Mouse (Mus musculus): ENCODE data around the gene Gdpgp1. TPM values are rescaled to one million over a fixed set of nuclear protein-coding genes. Genes with fewer than 3 reads are reported as not detected.

Gene Gdpgp1
- polyA plus RNA-seq, 1 experiment from 2014 or later, result 4.0 TPM

- Histone ChIP-seq H3K36me3 (ENCODE audit: control insufficient read depth, insufficient read depth, low read length) (peaks cover 28% of the 10 kb centered on the region), H3K4me1 (ENCODE audit: control insufficient read depth, insufficient read depth, low read length) (0 out of 2 replicates have a peak, but pooled peaks cover 4% of the 10 kb centered on the region), H3K27ac (ENCODE audit: low read length) (peak overlapping the region; percentile 46), H3K27me3 (ENCODE audit: control insufficient read depth, insufficient read depth, low read length) (no peaks in the 10 kb centered on the region), H3K9me3 (replicated peaks; ENCODE audit: control insufficient read depth, low read length) (peaks cover 7% of the 10 kb centered on the region), H3K4me2 (ENCODE audit: low read depth, low read length) (peak overlapping the region; percentile 68), H3K9ac (ENCODE audit: low read length) (peak overlapping the region; percentile 81), H3K4me3 (replicated peaks; ENCODE audit: low read length) (peak overlapping the region; percentile 73)
- 1% methylated on average over 23 of the region's 23 CpGs for WGBS
- ATAC-seq (ENCODE audit: insufficient read depth, low FRiP score), result peak; percentile 16; the same call in 1 of the 2 replicates
Observed at GRCm38 (mm10) chr7:80269751-80270255, 37.1 kb downstream of the Gdpgp1 start.

DNA sequence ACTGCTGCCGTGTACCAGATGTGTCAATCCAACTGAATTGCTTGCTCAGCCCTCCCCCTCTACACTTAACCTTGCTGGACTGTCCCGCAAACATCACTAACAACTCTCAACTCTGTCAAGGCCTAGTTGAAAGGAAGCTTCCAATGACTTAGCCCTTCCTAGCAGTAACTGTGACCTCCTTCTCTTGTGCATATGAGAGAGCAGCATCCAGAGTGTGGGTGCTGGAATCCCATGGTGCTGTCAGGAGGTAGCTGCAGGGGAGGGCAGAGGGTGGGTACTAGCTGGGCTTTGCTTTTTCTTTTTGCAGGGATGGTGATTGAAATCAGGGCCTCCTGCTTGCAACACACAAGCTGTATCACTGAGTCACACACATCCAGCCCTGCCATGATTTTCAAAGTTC, 40.8 kb downstream of the Gdpgp1 start:
- peaks cover 8% of the 10 kb centered on the region for H3K9me3 ChIP-seq (replicated peaks; ENCODE audit: control insufficient read depth, low read length)
- H3K4me1 ChIP-seq (ENCODE audit: control insufficient read depth, insufficient read depth, low read length), result 0 out of 2 replicates have a peak, but pooled peaks cover 4% of the 10 kb centered on the region
- no peak overlapping the region for H3K9ac ChIP-seq (ENCODE audit: low read length)
- H3K36me3 ChIP-seq (ENCODE audit: control insufficient read depth, insufficient read depth, low read length), result peaks cover 32% of the 10 kb centered on the region
- 84% methylated on average over 2 of the region's 2 CpGs for WGBS
- no peak overlapping the region for H3K4me3 ChIP-seq (replicated peaks; ENCODE audit: low read length)
- no peak overlapping the region for H3K4me2 ChIP-seq (ENCODE audit: low read depth, low read length)
- ATAC-seq (ENCODE audit: insufficient read depth, low FRiP score), result no peak
- H3K27ac ChIP-seq (ENCODE audit: low read length), result no peak overlapping the region
- no peaks in the 10 kb centered on the region for H3K27me3 ChIP-seq (ENCODE audit: control insufficient read depth, insufficient read depth, low read length)

- ATAC-seq (ENCODE audit: insufficient read depth, low FRiP score), result no peak
- Histone ChIP-seq H3K27me3 (ENCODE audit: control insufficient read depth, insufficient read depth, low read length) (no peaks in the 10 kb centered on the region), H3K4me2 (ENCODE audit: low read depth, low read length) (no peak overlapping the region), H3K9me3 (replicated peaks; ENCODE audit: control insufficient read depth, low read length) (peaks cover 8% of the 10 kb centered on the region), H3K36me3 (ENCODE audit: control insufficient read depth, insufficient read depth, low read length) (peaks cover 32% of the 10 kb centered on the region), H3K4me1 (ENCODE audit: control insufficient read depth, insufficient read depth, low read length) (no peaks in the 10 kb centered on the region), H3K27ac (ENCODE audit: low read length) (no peak overlapping the region), H3K4me3 (replicated peaks; ENCODE audit: low read length) (no peak overlapping the region), H3K9ac (ENCODE audit: low read length) (no peak overlapping the region)
- 97% methylated on average over 4 of the region's 4 CpGs for WGBS
Observed at GRCm38 (mm10) chr7:80276374-80276773, 43.7 kb downstream of the Gdpgp1 start.

GRCm38 (mm10) chr7:80280032-80280431, 47.4 kb downstream of the Gdpgp1 start:
- Histone ChIP-seq H3K9ac (ENCODE audit: low read length) (no peak overlapping the region), H3K4me2 (ENCODE audit: low read depth, low read length) (no peak overlapping the region), H3K27ac (ENCODE audit: low read length) (no peak overlapping the region), H3K27me3 (ENCODE audit: control insufficient read depth, insufficient read depth, low read length) (no peaks in the 10 kb centered on the region), H3K36me3 (ENCODE audit: control insufficient read depth, insufficient read depth, low read length) (peaks cover 20% of the 10 kb centered on the region), H3K4me1 (ENCODE audit: control insufficient read depth, insufficient read depth, low read length) (no peaks in the 10 kb centered on the region), H3K9me3 (replicated peaks; ENCODE audit: control insufficient read depth, low read length) (no peaks in the 10 kb centered on the region; the same call in 1 of the 2 replicates), H3K4me3 (replicated peaks; ENCODE audit: low read length) (no peak overlapping the region)
- ATAC-seq (ENCODE audit: insufficient read depth, low FRiP score), result no peak
- WGBS, result 83% methylated on average over 10 of the region's 10 CpGs

- 85% methylated on average over 2 of the region's 2 CpGs for WGBS
- Histone ChIP-seq H3K36me3 (ENCODE audit: control insufficient read depth, insufficient read depth, low read length) (peaks cover 17% of the 10 kb centered on the region; the same call in 1 of the 2 replicates), H3K27me3 (ENCODE audit: control insufficient read depth, insufficient read depth, low read length) (no peaks in the 10 kb centered on the region), H3K9ac (ENCODE audit: low read length) (no peak overlapping the region), H3K4me1 (ENCODE audit: control insufficient read depth, insufficient read depth, low read length) (no peaks in the 10 kb centered on the region), H3K27ac (ENCODE audit: low read length) (no peak overlapping the region), H3K4me3 (replicated peaks; ENCODE audit: low read length) (no peak overlapping the region), H3K9me3 (replicated peaks; ENCODE audit: control insufficient read depth, low read length) (no peaks in the 10 kb centered on the region), H3K4me2 (ENCODE audit: low read depth, low read length) (no peak overlapping the region)
- ATAC-seq (ENCODE audit: insufficient read depth, low FRiP score), result no peak
Observed at GRCm38 (mm10) chr7:80280998-80281397, 48.3 kb downstream of the Gdpgp1 start.

DNA sequence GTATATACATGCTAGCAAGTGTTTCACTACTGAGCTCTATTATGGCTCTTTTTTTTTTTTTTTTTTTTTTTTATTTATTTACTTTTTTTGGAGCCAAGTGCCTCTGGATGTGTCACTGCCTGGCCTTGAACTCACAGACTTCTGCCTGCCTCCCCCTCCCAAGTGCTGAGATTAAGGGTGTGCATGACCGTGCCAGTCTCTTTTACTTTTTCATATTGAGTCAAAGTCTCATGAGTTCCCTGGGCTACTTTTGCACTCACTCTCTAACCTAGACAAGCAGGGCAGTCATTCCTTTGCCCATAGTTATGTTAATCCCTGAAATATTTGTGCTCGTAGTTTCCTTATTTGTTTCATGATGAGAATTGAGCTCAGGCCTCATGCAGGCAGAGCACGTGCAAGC, 49.0 kb downstream of the Gdpgp1 start:
- peaks cover 11% of the 10 kb centered on the region; the same call in 1 of the 2 replicates for H3K36me3 ChIP-seq (ENCODE audit: control insufficient read depth, insufficient read depth, low read length)
- 89% methylated on average over 3 of the region's 3 CpGs for WGBS
- H3K27ac ChIP-seq (ENCODE audit: low read length), result no peak overlapping the region

GRCm38 (mm10) chr7:80283226-80283918, 50.7 kb downstream of the Gdpgp1 start:
- Histone ChIP-seq H3K4me2 (ENCODE audit: low read depth, low read length) (no peak overlapping the region), H3K4me1 (ENCODE audit: control insufficient read depth, insufficient read depth, low read length) (no peaks in the 10 kb centered on the region), H3K9ac (ENCODE audit: low read length) (no peak overlapping the region), H3K4me3 (replicated peaks; ENCODE audit: low read length) (no peak overlapping the region), H3K27ac (ENCODE audit: low read length) (no peak overlapping the region), H3K9me3 (replicated peaks; ENCODE audit: control insufficient read depth, low read length) (no peaks in the 10 kb centered on the region), H3K36me3 (ENCODE audit: control insufficient read depth, insufficient read depth, low read length) (0 out of 2 replicates have a peak, but pooled peaks cover 9% of the 10 kb centered on the region), H3K27me3 (ENCODE audit: control insufficient read depth, insufficient read depth, low read length) (no peaks in the 10 kb centered on the region)
- 80% methylated on average over 3 of the region's 3 CpGs for WGBS
- no peak for ATAC-seq (ENCODE audit: insufficient read depth, low FRiP score)

More for the DNA sequence above, 49.0 kb downstream of the Gdpgp1 start:
- H3K4me1 ChIP-seq (ENCODE audit: control insufficient read depth, insufficient read depth, low read length), result no peaks in the 10 kb centered on the region
- ATAC-seq (ENCODE audit: insufficient read depth, low FRiP score), result no peak
- no peaks in the 10 kb centered on the region for H3K27me3 ChIP-seq (ENCODE audit: control insufficient read depth, insufficient read depth, low read length)
- H3K9ac ChIP-seq (ENCODE audit: low read length), result no peak overlapping the region
- no peaks in the 10 kb centered on the region for H3K9me3 ChIP-seq (replicated peaks; ENCODE audit: control insufficient read depth, low read length)
- H3K4me2 ChIP-seq (ENCODE audit: low read depth, low read length), result no peak overlapping the region
- H3K4me3 ChIP-seq (replicated peaks; ENCODE audit: low read length), result no peak overlapping the region

DNA sequence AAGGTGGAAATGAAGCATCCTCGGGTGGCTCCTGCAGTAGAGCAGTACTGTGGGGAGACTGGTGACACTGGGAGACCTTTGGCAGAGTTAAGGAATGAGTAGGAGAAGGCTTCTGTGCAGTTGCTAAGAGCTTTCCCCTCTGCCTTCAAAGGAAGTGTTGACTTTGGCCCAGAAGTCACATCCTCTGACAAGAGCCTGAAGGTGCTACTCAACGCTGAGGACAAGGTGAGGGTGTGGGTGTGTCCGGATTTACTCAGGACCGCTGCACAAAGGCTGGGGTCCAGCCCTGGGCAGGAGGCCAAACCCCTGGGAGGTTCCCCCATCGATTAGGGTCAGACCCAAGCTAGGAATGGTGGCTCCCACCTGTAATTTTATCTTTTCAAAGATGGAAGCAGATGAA, 51.7 kb downstream of the Gdpgp1 start:
- 0 out of 2 replicates have a peak, but pooled peaks cover 9% of the 10 kb centered on the region for H3K36me3 ChIP-seq (ENCODE audit: control insufficient read depth, insufficient read depth, low read length)
- no peak overlapping the region for H3K4me2 ChIP-seq (ENCODE audit: low read depth, low read length)
- H3K4me1 ChIP-seq (ENCODE audit: control insufficient read depth, insufficient read depth, low read length), result no peaks in the 10 kb centered on the region
- no peaks in the 10 kb centered on the region for H3K27me3 ChIP-seq (ENCODE audit: control insufficient read depth, insufficient read depth, low read length)
- no peak overlapping the region for H3K27ac ChIP-seq (ENCODE audit: low read length)
- 76% methylated on average over 5 of the region's 5 CpGs for WGBS
- no peaks in the 10 kb centered on the region for H3K9me3 ChIP-seq (replicated peaks; ENCODE audit: control insufficient read depth, low read length)
- H3K9ac ChIP-seq (ENCODE audit: low read length), result no peak overlapping the region
- ATAC-seq (ENCODE audit: insufficient read depth, low FRiP score), result no peak
- H3K4me3 ChIP-seq (replicated peaks; ENCODE audit: low read length), result no peak overlapping the region

- no peak overlapping the region for H3K27ac ChIP-seq (ENCODE audit: low read length)
- no peaks in the 10 kb centered on the region for H3K4me1 ChIP-seq (ENCODE audit: control insufficient read depth, insufficient read depth, low read length)
- ATAC-seq (ENCODE audit: insufficient read depth, low FRiP score), result no peak
- H3K27me3 ChIP-seq (ENCODE audit: control insufficient read depth, insufficient read depth, low read length), result no peaks in the 10 kb centered on the region
- H3K9ac ChIP-seq (ENCODE audit: low read length), result no peak overlapping the region
- H3K9me3 ChIP-seq (replicated peaks; ENCODE audit: control insufficient read depth, low read length), result no peaks in the 10 kb centered on the region
- H3K4me3 ChIP-seq (replicated peaks; ENCODE audit: low read length), result no peak overlapping the region
- H3K4me2 ChIP-seq (ENCODE audit: low read depth, low read length), result no peak overlapping the region
- WGBS, result 92% methylated on average over 6 of the region's 6 CpGs
- 0 out of 2 replicates have a peak, but pooled peaks cover 9% of the 10 kb centered on the region for H3K36me3 ChIP-seq (ENCODE audit: control insufficient read depth, insufficient read depth, low read length)
Observed at GRCm38 (mm10) chr7:80285725-80286124, 53.1 kb downstream of the Gdpgp1 start.

All from stomach, embryonic 16.5 days (tissue).